25 mouse cellular contexts compared by ENCODE assay signal in genomic region chr3:123369161-123369560, GRCm38 (mm10). TPM values are rescaled to one million over a fixed set of nuclear protein-coding genes. Genes with fewer than 3 reads are reported as not detected.
DNase-seq lines count a peak whose midpoint lies in the region; TF ChIP-seq lines count a peak whose summit lies in the region.
"Had no signal": no experiment of that assay in that cellular context is flagged by ENCODE, and none has a peak within 500 bp of the region (broad histone marks: within the 10 kb centered on the region; RNA-seq: fewer than 3 reads in every experiment).

No protein-coding gene starts in this region.

- H3K27me3 ChIP-seq in heart, adult 2 months (ENCODE audit: control insufficient read depth, insufficient read depth, low read length) = no peaks in the 10 kb centered on the region
- no peaks in the 10 kb centered on the region for H3K27me3 ChIP-seq in E14TG2a.4 (ENCODE audit: insufficient read depth, low read length)
- H3K27me3 ChIP-seq: heart, embryonic 13.5 days; hindbrain, embryonic 13.5 days; intestine, embryonic 15.5 days; limb, embryonic 13.5 days; megakaryocyte, embryonic 14.5 days; midbrain, embryonic 13.5 days; Patski had no signal

- DNase-seq in adrenal gland, adult 2 months = peak; percentile 22
- DNase-seq in adrenal gland, adult 18-20 months (ENCODE audit: low spot score in 2 of 2) = no peak
- DNase-seq in heart, adult 2 months = no peak
- no peak for DNase-seq in heart, postnatal 10 days
- peak; percentile 12 for DNase-seq in gastrocnemius, postnatal 25 days
- DNase-seq in retina, postnatal 1 day = no peak
- DNase-seq: cerebellum, adult 11 months; cerebellum, adult 9-11 months; heart, adult 18-20 months; heart, postnatal 36 days; kidney, adult 9 months; kidney, postnatal 36 days; lung, embryonic 14.5 days; right cerebral cortex, postnatal 25 days; thymus, postnatal 14 days had no signal

- H3K9me3 ChIP-seq in E14TG2a.4 (ENCODE audit: low read length) = no peaks in the 10 kb centered on the region
- H3K9me3 ChIP-seq: forebrain, embryonic 10.5 days; heart, embryonic 13.5 days; hindbrain, embryonic 13.5 days; intestine, embryonic 15.5 days; limb, embryonic 13.5 days; megakaryocyte, embryonic 14.5 days; midbrain, embryonic 13.5 days had no signal

- 0 out of 2 replicates have a peak overlapping the region, but pooled peaks have one; percentile 24 for H3K9ac ChIP-seq in heart, adult 2 months (ENCODE audit: low read depth, low read length)
- H3K9ac ChIP-seq: heart, embryonic 13.5 days; hindbrain, embryonic 13.5 days; intestine, embryonic 15.5 days; limb, embryonic 13.5 days; liver, embryonic 14.5 days; lung, embryonic 14.5 days; midbrain, embryonic 13.5 days had no signal

- H3K4me3 ChIP-seq in heart, adult 2 months = no peak overlapping the region
- peak overlapping the region; percentile 39 for H3K4me3 ChIP-seq in E14TG2a.4 (replicated peaks; ENCODE audit: low read length)
- H3K4me3 ChIP-seq: forebrain, embryonic 10.5 days; heart, embryonic 13.5 days; hindbrain, embryonic 13.5 days; intestine, embryonic 15.5 days; limb, embryonic 13.5 days; megakaryocyte, embryonic 14.5 days; midbrain, embryonic 13.5 days had no signal

- WGBS in heart, adult 2 months = 63% methylated on average over 12 of the region's 12 CpGs

- TF ChIP-seq CTCF in heart, adult 2 months (IDR thresholded peaks at IDR 0.05) = no peak
- no peak for TF ChIP-seq CTCF in E14TG2a.4 (conservative IDR thresholded peaks at IDR 0.05; ENCODE audit: low read length)

- TF ChIP-seq POLR2A in heart, adult 2 months (IDR thresholded peaks at IDR 0.05; ENCODE audit: insufficient read depth, low read depth, low read length) = no peak

- H3K27ac ChIP-seq in heart, adult 2 months = no peak overlapping the region
- H3K27ac ChIP-seq: forebrain, embryonic 10.5 days; heart, embryonic 13.5 days; hindbrain, embryonic 13.5 days; intestine, embryonic 15.5 days; limb, embryonic 13.5 days; liver, embryonic 14.5 days; midbrain, embryonic 13.5 days had no signal

- intact Hi-C loops in heart, adult 2 months (cut with DNase I) = no loop called here
- intact Hi-C loops in heart, postnatal 10 days (cut with DNase I) = no loop called here

- H3K79me2 ChIP-seq in heart, adult 2 months (replicated peaks; ENCODE audit: control insufficient read depth, insufficient read depth, low read length) = no peaks in the 10 kb centered on the region

- peaks cover 2% of the 10 kb centered on the region; the same call in 1 of the 2 replicates for H3K4me1 ChIP-seq in heart, adult 2 months (ENCODE audit: control insufficient read depth, insufficient read depth, low read length)
- peaks cover 23% of the 10 kb centered on the region for H3K4me1 ChIP-seq in E14TG2a.4 (replicated peaks; ENCODE audit: low read depth, low read length)
- H3K4me1 ChIP-seq: forebrain, embryonic 10.5 days; heart, embryonic 13.5 days; hindbrain, embryonic 13.5 days; intestine, embryonic 15.5 days; limb, embryonic 13.5 days; midbrain, embryonic 13.5 days had no signal

- TF ChIP-seq EP300 in heart, adult 2 months (IDR thresholded peaks at IDR 0.05; ENCODE audit: insufficient read depth, low read depth, low read length) = no peak

- no peaks in the 10 kb centered on the region for H3K36me3 ChIP-seq in heart, adult 2 months (ENCODE audit: control insufficient read depth, insufficient read depth, low read length)
- peaks cover 53% of the 10 kb centered on the region for H3K36me3 ChIP-seq in E14TG2a.4 (ENCODE audit: insufficient read depth, low read length)

RNA-seq across cellular contexts. Expression of gene Mettl14, which starts 16.7 kb away (rescaled TPM):
- 10 to 100 TPM; 18.4 to 19.5 TPM for total RNA-seq in adrenal gland, adult 2 months (2021)
- polyA plus RNA-seq in adrenal gland, adult 2 months (2012; rRNA removed) = 2.8 and 3.9 TPM in 2 replicates
- 10 to 100 TPM; 13.4 to 15.2 TPM for total RNA-seq in adrenal gland, adult 18-20 months (2021)
- total RNA-seq in heart, adult 2 months (2021) = 10 to 100 TPM; 11.6 to 13.9 TPM
- polyA plus RNA-seq in heart, adult 2 months (2012; rRNA removed) = 5.4 and 7.6 TPM in 2 replicates
- total RNA-seq in heart, postnatal 10 days (2021) = 10 to 100 TPM; 10.8 to 16.7 TPM
- 1 to 10 TPM; 5.7 to 8.3 TPM for total RNA-seq in gastrocnemius, postnatal 25 days (2021)

Comparison
In these comparisons a context has a peak if more than half of its experiments do, and no peak if none do; other contexts are left out.
1. DNase-seq: peak in adrenal gland, adult 2 months (single experiment) and gastrocnemius, postnatal 25 days (single experiment); none in adrenal gland, adult 18-20 months (0 of 2), heart, adult 2 months (0 of 2), heart, postnatal 10 days (0 of 2) and retina, postnatal 1 day (single experiment).